Comparison of ENCODE assay signal across 10 mouse cellular contexts in the genomic region with DNA sequence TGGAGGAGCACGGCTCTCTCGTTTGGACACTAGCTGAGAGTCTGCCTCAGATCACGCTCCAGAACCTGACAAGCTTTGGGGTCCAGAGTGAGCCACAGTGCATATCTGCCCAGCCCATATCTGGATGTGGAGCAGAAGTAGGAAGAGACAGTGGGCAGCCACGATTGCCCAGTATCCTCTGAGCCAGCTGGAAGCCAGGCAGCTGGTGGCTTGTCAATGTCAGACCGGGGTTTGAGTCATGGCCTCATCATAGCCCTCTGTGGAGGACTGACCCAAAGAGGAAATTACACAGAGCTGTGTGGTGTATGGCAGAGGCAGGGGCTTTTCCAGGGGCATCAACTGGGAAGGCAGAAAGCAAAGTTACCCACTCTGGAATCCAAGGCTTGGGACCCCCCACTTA. TPM values are rescaled to one million over a fixed set of nuclear protein-coding genes. Genes with fewer than 3 reads are reported as not detected.
DNase-seq lines count a peak whose midpoint lies in the region; ATAC-seq and TF ChIP-seq lines count a peak whose summit lies in the region.
"Had no signal": no experiment of that assay in that cellular context is flagged by ENCODE, and none has a peak within 500 bp of the region (broad histone marks: within the 10 kb centered on the region; RNA-seq: fewer than 3 reads in every experiment).

No protein-coding gene starts in this region.

- no peaks in the 10 kb centered on the region for H3K9me3 ChIP-seq in liver, embryonic 11.5 days (ENCODE audit: control insufficient read depth, low read length)
- H3K9me3 ChIP-seq: forebrain, embryonic 13.5 days had no signal

- WGBS in liver, embryonic 11.5 days, result 51% methylated on average over 5 of the region's 5 CpGs

- no peaks in the 10 kb centered on the region for H3K27me3 ChIP-seq in liver, embryonic 11.5 days (replicated peaks; ENCODE audit: control insufficient read depth, insufficient read depth, low read length)
- H3K27me3 ChIP-seq in myocyte (ENCODE audit: control insufficient read depth, insufficient read depth, insufficient read length), result no peaks in the 10 kb centered on the region
- H3K27me3 ChIP-seq: forebrain, embryonic 13.5 days had no signal

- H3K4me3 ChIP-seq in liver, embryonic 11.5 days (ENCODE audit: low read depth, low read length), result no peak overlapping the region
- peak overlapping the region; percentile 30 for H3K4me3 ChIP-seq in myocyte
- H3K4me3 ChIP-seq: forebrain, embryonic 13.5 days had no signal

- no peak overlapping the region for H3K4me2 ChIP-seq in liver, embryonic 11.5 days
- peak overlapping the region; percentile 100 for H3K4me2 ChIP-seq in myocyte (ENCODE audit: low read depth)
- H3K4me2 ChIP-seq: forebrain, embryonic 13.5 days; midbrain, embryonic 11.5 days had no signal

- H3K4me1 ChIP-seq in liver, embryonic 11.5 days (replicated peaks; ENCODE audit: control insufficient read depth, insufficient read depth, low read length), result peaks cover 9% of the 10 kb centered on the region; the same call in 1 of the 2 replicates

- H3ac ChIP-seq in myocyte (ENCODE audit: control insufficient read depth, insufficient read length), result no peak overlapping the region

- H3K79me2 ChIP-seq in myocyte (ENCODE audit: control insufficient read depth, insufficient read depth), result no peaks in the 10 kb centered on the region

- peak; percentile 41 for DNase-seq in adrenal gland, postnatal 10 days
- no peak for DNase-seq in adrenal gland, postnatal 4 days (ENCODE audit: low spot score in 2 of 2)
- no peak for DNase-seq in liver, embryonic 11.5 days (ENCODE audit: low spot score)
- DNase-seq in liver, result no peak
- no peak for DNase-seq in layer of hippocampus, postnatal 25 days (ENCODE audit: extremely low spot score in 1 of 2, low spot score in 1 of 2)
- DNase-seq in layer of hippocampus, adult 18-20 months (ENCODE audit: low spot score in 2 of 2), result no peak

- H3K27ac ChIP-seq in liver, embryonic 11.5 days (ENCODE audit: low read depth, low read length), result no peak overlapping the region
- H3K27ac ChIP-seq: forebrain, embryonic 13.5 days had no signal

- TF ChIP-seq POLR2A in myocyte (IDR thresholded peaks at IDR 0.05; ENCODE audit: insufficient read length, low read depth), result no peak

- no peak overlapping the region for H3K9ac ChIP-seq in liver, embryonic 11.5 days (ENCODE audit: low read depth, low read length)

- ATAC-seq in liver, embryonic 11.5 days (replicated peaks; ENCODE audit: low FRiP score), result 0 out of 2 replicates have a peak, but pooled peaks have one; percentile 29
- ATAC-seq in common myeloid progenitor, adult 5-6 weeks (replicated peaks; ENCODE audit: low read depth, poor library complexity, severe bottlenecking), result peak; percentile 63
- ATAC-seq: forebrain, embryonic 13.5 days had no signal

- H3K36me3 ChIP-seq in liver, embryonic 11.5 days (ENCODE audit: control insufficient read depth, insufficient read depth, low read length), result no peaks in the 10 kb centered on the region
- no peaks in the 10 kb centered on the region for H3K36me3 ChIP-seq in myocyte (ENCODE audit: control insufficient read depth, insufficient read depth)

TF ChIP-seq in myocyte, 11 proteins besides CTCF, POLR2A, EP300 and RAD21:
- TF ChIP-seq POLR2AphosphoS2 (IDR thresholded peaks at IDR 0.05; ENCODE audit: insufficient read length, low read depth) (no peak), TCF12 (IDR thresholded peaks at IDR 0.05; ENCODE audit: insufficient read depth, poor library complexity, severe bottlenecking) (no peak), SRF (IDR thresholded peaks at IDR 0.05; ENCODE audit: control insufficient read depth, insufficient read length, low read depth) (peak; percentile 22), TCF3 (IDR thresholded peaks at IDR 0.05; ENCODE audit: insufficient read length, low read depth) (peak; percentile 54), MYOD1 (IDR thresholded peaks at IDR 0.05; ENCODE audit: control insufficient read depth in 1 of 3, insufficient read length in 2 of 3, low read depth in 2 of 3) (peak; percentile 51 to 92 (median 78)), MYOG (IDR thresholded peaks at IDR 0.05; ENCODE audit: control insufficient read depth in 1 of 3, insufficient read depth in 1 of 3, insufficient read length in 2 of 3, low read depth in 2 of 3) (peak; percentile 51 to 91 (median 66))
TF ChIP-seq in myocyte: peak in this region for 4.

RNA-seq across cellular contexts. Expression of gene Nfkbia, which starts 25.6 kb away (rescaled TPM):
- total RNA-seq in adrenal gland, postnatal 10 days (2021), result 10 to 100 TPM; 83.4 to 91.1 TPM
- total RNA-seq in adrenal gland, postnatal 4 days (2021), result 100 to 1,000 TPM; 108 to 131 TPM
- 25.8 TPM in 2 replicates for polyA plus RNA-seq in liver, embryonic 11.5 days (2014; fragmentation: Nextera tagmentation; extraction: Ambion mirVana)
- total RNA-seq in common myeloid progenitor, adult 5-6 weeks (2017), result 53.1 and 54.6 TPM in 2 replicates
- 18.0 TPM for polyA plus RNA-seq in myocyte (2012; fragmentation: generic; extraction: Trizol)
- total RNA-seq in layer of hippocampus, postnatal 25 days (2021), result 10 to 100 TPM; 26.8 to 44.1 TPM
- 10 to 100 TPM; 33.8 to 54.4 TPM for total RNA-seq in layer of hippocampus, adult 18-20 months (2021)
